Mouse (Mus musculus) effector memory CD4-positive, alpha-beta T cell, adult 5 months (primary cell): ENCODE measurements around the gene Hyal2. TPM values are rescaled to one million over a fixed set of nuclear protein-coding genes. Genes with fewer than 3 reads are reported as not detected.

Source experiments
- polyA plus RNA-seq: library from polyadenylated mRNA; unstranded; fragments of 100-300 nt; shearing (Covaris generic); gene quantifications from one replicate; pipeline ENCODE4 v1.2.1, GENCODE M21; 2017

The Hyal2 gene
- 3.9 TPM for polyA plus RNA-seq

GRCm38 (mm10) chr9:107567702-107568319 is at the start of gene Hyal2:
Hyal2 (plus strand) TSS chr9:107567945.

GRCm38 (mm10) chr9:107533791-107534407 is 33.8 kb upstream of the Hyal2 start, which contains the start of gene Tmem115:
Tmem115 (plus strand) TSS chr9:107533945.

DNA sequence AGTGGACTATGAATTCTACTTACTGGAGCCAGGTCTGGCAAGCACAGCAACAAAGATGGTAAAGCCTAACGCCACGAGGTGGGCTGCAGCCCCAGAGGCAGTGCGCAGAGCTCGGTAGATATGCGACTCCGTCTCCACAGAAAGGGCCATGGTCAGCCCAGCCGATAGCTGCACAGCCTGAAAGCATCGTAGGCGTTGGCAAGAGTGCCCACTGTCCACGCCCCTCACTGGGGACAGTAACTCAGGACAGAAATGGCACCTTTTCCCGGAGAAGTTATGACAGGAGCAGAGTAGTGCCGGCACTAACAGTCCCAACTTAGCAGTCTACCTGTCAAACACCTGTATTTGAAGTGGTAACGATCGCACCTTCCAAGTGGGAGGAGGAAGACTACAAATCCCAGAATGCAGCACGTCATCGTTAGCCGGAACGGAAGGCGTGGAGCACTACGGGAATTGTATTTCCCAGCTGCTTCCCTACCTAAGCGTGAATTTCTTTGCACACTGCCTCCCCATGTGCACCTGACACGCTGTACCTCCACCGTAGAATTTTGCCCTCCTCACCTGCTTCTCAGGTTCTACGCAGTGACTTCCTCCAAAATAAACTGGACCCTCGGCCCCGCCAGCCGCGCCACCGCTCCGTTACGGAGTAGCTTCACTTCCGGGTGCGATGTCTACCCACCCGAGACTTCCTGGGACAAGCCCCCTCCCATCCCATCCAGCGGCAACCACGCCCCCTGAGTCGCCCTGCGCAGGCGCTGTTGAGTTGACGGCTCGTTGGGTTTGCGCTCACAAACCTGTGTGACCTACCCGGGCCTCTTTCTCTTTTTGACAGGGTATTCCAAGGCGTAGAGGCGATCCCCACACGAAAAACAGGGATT is 26.0 kb upstream of the Hyal2 start, which contains the start of the genes Cyb561d2 and Nprl2:
Gene Cyb561d2 (minus strand): TSS at position 720 of the 878 bp plus-strand sequence.
Gene Nprl2 (plus strand): TSS at position 753 of the 878 bp plus-strand sequence.

GRCm38 (mm10) chr9:107547026-107547425 is 20.7 kb upstream of the Hyal2 start, which contains the start of gene Zmynd10:
Zmynd10 (plus strand) TSS chr9:107547298.

DNA sequence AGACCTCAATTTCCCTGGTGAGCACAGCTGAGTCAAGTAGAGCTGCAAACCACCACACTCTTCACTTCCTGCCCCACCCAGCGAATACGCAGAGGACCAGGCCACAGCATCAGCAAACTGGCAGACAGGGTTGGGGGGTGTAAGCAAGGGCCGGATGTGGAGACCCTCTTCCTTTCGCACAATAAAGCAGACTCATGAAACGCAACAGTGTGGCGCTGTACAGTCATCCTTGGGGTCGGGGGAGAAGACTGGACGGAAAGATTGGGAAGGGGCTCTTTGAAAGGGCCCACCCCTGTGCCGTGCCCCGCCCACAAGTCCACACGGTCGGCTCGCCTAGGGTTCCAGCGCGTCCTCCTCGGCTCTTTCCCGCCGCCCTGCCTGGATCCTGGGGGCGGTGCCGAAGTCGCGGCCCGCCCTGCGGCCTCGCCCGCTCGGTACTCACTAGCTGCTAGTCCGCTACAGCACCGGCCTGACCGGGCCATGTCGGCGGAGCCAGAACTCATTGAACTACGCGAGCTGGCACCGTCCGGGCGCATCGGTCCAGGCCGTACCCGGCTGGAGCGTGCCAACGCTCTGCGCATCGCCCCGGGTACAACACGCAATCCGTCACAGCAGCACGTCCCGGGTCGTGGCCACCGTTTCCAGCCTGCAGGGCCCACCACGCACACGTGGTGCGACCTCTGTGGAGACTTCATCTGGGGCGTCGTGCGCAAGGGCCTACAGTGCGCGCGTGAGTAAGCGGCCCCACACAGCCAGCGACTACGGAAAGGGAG is 16.4 kb upstream of the Hyal2 start, which contains the start of gene Rassf1:
Gene Rassf1 (plus strand): TSS at position 439 of the 773 bp plus-strand sequence.

DNA sequence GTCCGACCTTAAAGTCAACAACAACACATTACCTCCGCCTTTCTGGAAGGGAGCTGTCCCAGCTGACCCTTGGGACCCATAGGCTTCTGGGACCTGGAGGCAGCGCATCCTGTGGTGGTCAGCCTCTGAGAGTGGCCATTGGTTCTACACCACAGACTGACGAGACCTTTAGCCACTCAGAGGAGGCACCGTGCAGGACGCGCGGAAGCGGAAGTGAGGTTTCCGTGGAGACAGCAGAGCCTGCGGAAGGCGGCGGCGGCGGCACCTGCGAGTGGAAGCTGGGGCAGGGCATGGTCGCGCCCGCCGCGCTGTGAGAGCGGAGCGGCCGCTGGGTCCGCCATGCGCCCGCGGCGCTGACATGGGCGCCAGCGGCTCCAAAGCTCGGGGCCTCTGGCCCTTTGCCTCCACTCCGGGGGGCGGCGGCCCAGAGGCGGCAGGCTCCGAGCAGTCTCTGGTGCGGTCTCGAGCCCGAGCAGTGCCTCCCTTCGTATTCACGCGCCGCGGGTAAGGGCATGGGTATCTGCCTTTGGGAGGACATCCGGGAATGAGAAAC is 4.6 kb upstream of the Hyal2 start, which contains the start of gene Tusc2:
Gene Tusc2 (plus strand): TSS at position 227 of the 553 bp plus-strand sequence.

GRCm38 (mm10) chr9:107576357-107577107 is 8.8 kb downstream of the Hyal2 start, which contains the start of gene Hyal1:
Hyal1 (plus strand) TSS chr9:107576927.

DNA sequence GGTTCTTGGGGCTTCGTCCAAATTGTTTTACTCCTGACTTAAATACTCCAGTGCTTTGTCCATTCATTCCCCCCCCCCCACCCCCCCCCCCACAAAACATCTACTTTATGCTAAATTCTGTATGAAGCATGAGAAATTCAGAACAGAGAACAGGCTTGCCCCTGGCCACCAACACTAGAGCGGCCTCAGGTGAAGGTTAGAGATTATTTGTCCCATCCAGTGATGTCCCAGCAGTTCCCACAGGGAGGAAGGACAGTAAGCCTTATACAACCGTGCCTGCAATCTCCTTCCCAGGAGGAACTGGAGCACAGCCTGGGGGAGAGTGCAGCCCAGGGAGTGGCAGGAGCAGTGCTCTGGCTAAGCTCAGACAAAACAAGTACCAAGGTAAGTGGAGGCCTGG is 10.8 kb downstream of the Hyal2 start, which contains the start of gene Naa80:
Gene Naa80 (plus strand): TSS at position 301 of the 400 bp plus-strand sequence.

GRCm38 (mm10) chr9:107580501-107581317 is 13.0 kb downstream of the Hyal2 start, which contains the start of gene Hyal3:
Hyal3 (plus strand) TSS chr9:107580818.

DNA sequence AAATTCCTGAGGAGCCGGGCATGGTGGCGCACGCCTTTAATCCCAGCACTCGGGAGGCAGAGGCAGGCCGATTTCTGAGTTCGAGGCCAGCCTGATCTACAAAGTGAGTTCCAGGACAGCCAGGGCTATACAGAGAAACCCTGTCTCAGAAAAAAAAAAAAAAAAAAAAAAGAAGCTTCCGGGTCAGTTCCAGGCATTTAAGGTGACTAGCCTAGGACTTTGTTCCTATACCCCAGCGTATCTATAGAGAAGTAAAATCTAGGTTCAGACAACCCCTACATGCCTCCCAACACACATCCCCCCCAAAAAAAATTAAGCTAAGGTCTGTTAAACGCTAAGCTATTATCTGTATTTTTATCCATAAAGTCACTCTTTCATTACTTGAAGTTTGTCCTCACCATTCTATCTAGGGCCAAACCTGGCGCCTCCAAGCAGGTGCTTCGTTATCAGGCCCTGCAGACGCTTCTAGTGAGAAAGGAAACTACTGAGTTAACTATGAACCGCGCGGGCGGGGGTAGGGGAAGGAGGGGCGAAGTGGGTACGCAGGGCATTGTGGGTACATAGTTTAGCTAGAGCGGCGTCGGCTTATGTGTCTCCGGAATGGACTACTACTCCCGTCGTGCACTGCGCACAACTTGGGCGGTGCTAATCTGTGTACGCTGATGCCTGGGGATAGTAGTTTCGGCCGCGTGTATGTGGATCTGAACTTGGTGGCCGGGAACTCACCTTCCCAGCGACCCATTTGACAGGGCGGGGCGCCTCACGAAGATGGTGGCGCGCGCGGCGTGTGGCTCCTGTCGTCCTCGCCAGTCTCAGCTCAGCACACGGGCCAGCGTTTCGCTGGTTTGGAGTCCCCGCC is 19.5 kb downstream of the Hyal2 start, which contains the start of gene Ifrd2:
Gene Ifrd2 (plus strand): TSS at position 669 of the 859 bp plus-strand sequence.

DNA sequence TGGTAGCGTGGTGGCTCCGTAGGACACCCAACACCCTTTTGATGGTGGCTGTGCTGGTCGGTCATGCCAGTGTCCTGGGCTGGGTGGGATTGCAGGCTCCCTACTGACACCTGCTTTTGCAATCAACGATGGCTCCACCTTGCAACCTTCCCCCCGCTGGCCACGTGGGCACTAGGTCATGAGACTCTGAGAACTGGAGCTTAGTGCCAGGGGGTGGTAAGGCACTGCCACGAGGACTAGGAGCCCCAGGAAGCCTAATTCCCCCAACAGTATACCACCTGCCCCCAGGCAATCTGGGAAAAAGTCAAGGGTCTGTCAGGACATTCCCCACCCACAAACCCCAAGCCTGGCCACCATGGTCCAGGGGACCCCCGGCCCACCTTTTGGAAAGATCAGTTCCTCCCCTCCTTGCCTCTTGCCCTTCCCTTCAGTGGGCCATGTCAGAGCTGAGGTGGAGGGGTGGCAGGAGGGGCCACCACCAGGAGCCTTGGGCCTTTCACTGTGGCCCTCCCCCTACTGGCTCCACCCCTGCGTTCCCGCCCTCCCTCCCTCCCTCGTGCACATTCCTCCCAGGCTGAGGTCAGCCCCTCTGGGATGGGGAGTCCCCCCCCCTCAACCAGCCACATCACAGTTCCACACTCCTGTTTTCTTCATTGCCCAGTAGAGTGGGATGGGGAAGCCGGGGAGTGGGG is 41.1 kb downstream of the Hyal2 start, which contains the start of gene Sema3b:
Gene Sema3b (minus strand): TSS at position 489 of the 692 bp plus-strand sequence.

Other genes with a start within 250 kb of the Hyal2 start
- gene Hemk1, start 229.6 kb upstream of the Hyal2 start, polyA plus RNA-seq, result 6.2 TPM
- gene 6430571L13Rik, start 227.3 kb upstream of the Hyal2 start, polyA plus RNA-seq, result 0.34 TPM
- gene Cacna2d2, start 168.3 kb upstream of the Hyal2 start, polyA plus RNA-seq, result 0.09 TPM
- 55.2 TPM for gene Tmem115, start 34.0 kb upstream of the Hyal2 start, polyA plus RNA-seq
- gene Cyb561d2, start 25.8 kb upstream of the Hyal2 start, polyA plus RNA-seq, result 27.9 TPM
- gene Nprl2, start 25.7 kb upstream of the Hyal2 start, polyA plus RNA-seq, result 47.6 TPM
- gene Zmynd10, start 20.6 kb upstream of the Hyal2 start, polyA plus RNA-seq, result 3.1 TPM
- 165 TPM for gene Rassf1, start 16.4 kb upstream of the Hyal2 start, polyA plus RNA-seq
- 39.7 TPM for gene Tusc2, start 4.7 kb upstream of the Hyal2 start, polyA plus RNA-seq
- 1.8 TPM for gene Hyal1, start 9.0 kb downstream of the Hyal2 start, polyA plus RNA-seq
- 11.1 TPM for gene Naa80, start 10.9 kb downstream of the Hyal2 start, polyA plus RNA-seq
- gene Hyal3, start 12.9 kb downstream of the Hyal2 start, polyA plus RNA-seq, result 0.35 TPM
- gene Ifrd2, start 19.7 kb downstream of the Hyal2 start, polyA plus RNA-seq, result 17.4 TPM
- not detected for gene Sema3b, start 41.3 kb downstream of the Hyal2 start, polyA plus RNA-seq
- 638 TPM for gene Gnai2, start 67.4 kb downstream of the Hyal2 start, polyA plus RNA-seq
- 1.6 TPM for gene Slc38a3, start 101.6 kb downstream of the Hyal2 start, polyA plus RNA-seq
- gene Gnat1, start 111.8 kb downstream of the Hyal2 start, polyA plus RNA-seq, result 9.1 TPM
- gene Sema3f, start 142.5 kb downstream of the Hyal2 start, polyA plus RNA-seq, result 0.22 TPM
- 306 TPM for gene Rbm5, start 203.1 kb downstream of the Hyal2 start, polyA plus RNA-seq